ENCODE assay signal across 7 mouse cellular contexts in the genomic region with DNA sequence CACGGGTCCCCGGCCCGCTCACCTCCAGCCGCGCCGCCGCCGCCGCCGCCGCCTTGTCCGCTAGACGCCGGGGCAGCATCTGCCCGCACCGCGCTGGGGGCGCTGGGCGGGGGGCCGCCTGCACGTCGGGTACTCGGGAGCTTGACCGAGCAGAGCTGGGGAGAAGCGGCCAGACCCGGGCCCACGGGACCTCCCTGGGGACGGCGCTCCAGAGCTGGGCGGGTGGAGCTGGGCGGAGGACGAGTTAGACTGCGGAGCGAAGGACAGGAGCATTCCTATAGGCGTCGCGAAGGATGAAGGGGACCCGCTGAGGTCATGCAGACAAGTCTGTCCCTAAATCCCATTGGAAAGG. TPM values are rescaled to one million over a fixed set of nuclear protein-coding genes. Genes with fewer than 3 reads are reported as not detected.
A peak's percentile ranks its signal among the peaks of the same experiment; 100 is the strongest.
DNase-seq lines count a peak whose midpoint lies in the region; ATAC-seq and TF ChIP-seq lines count a peak whose summit lies in the region.

A gene (minus strand): TSS at position 215 of the 352 bp plus-strand sequence.

- H3K4me1 ChIP-seq in bone marrow macrophage, adult 2 months (ENCODE audit: control insufficient read depth, insufficient read depth, low read length), result no peaks in the 10 kb centered on the region
- peaks cover 4% of the 10 kb centered on the region; the same call in 1 of the 2 replicates for H3K4me1 ChIP-seq in forebrain, embryonic 12.5 days
- no peaks in the 10 kb centered on the region for H3K4me1 ChIP-seq in small intestine, adult 2 months (ENCODE audit: control insufficient read depth, insufficient read depth, insufficient read length, low read length)

- peaks cover 16% of the 10 kb centered on the region for H3K27me3 ChIP-seq in forebrain, embryonic 12.5 days
- peaks cover 18% of the 10 kb centered on the region for H3K27me3 ChIP-seq in small intestine, adult 2 months (ENCODE audit: control insufficient read depth, insufficient read depth, low read length)

- peak within 1 kb of the TSS; percentile 56 for H3K4me3 ChIP-seq in bone marrow macrophage, adult 2 months (ENCODE audit: insufficient read depth, low read length)
- peak within 1 kb of the TSS; percentile 78 for H3K4me3 ChIP-seq in forebrain, embryonic 12.5 days (replicated peaks)
- peak within 1 kb of the TSS; percentile 66 for H3K4me3 ChIP-seq in small intestine, adult 2 months (ENCODE audit: low read depth, low read length)

- ATAC-seq in forebrain, embryonic 12.5 days (ENCODE audit: low FRiP score), result peak; percentile 86

- intact Hi-C loops in heart, postnatal 10 days (cut with DNase I), result loop anchor here (5.0 kb wide), 2 partner anchors 153 to 288 kb away; no protein-coding TSS in a partner anchor

- no peak within 1 kb of the TSS for H3K27ac ChIP-seq in bone marrow macrophage, adult 2 months (ENCODE audit: insufficient read depth, low read depth, low read length)
- peak within 1 kb of the TSS; percentile 87 for H3K27ac ChIP-seq in forebrain, embryonic 12.5 days
- H3K27ac ChIP-seq in small intestine, adult 2 months (ENCODE audit: insufficient read depth, low read depth, low read length), result no peak within 1 kb of the TSS

- no peaks in the 10 kb centered on the region for H3K9me3 ChIP-seq in forebrain, embryonic 12.5 days

- peak within 1 kb of the TSS; percentile 73 for H3K4me2 ChIP-seq in forebrain, embryonic 12.5 days

- WGBS in forebrain, embryonic 12.5 days, result 1% methylated on average over 31 of the region's 38 CpGs
- 3% methylated on average over 38 of the region's 38 CpGs for WGBS in small intestine, adult 2 months

- H3K9ac ChIP-seq in forebrain, embryonic 12.5 days, result peak within 1 kb of the TSS; percentile 85

- DNase-seq in Muller cell, postnatal 12 days (ENCODE audit: inconsistent ontology term), result peak; percentile 45
- peak; percentile 51 to 56 for DNase-seq in heart, postnatal 10 days
- peak; percentile 51 to 67 for DNase-seq in layer of hippocampus, postnatal 10 days (ENCODE audit: low spot score in 2 of 2)
- DNase-seq in lung, postnatal 14 days, result peak; percentile 5

- H3K36me3 ChIP-seq in forebrain, embryonic 12.5 days (replicated peaks), result no peaks in the 10 kb centered on the region
- H3K36me3 ChIP-seq in small intestine, adult 2 months (ENCODE audit: control insufficient read depth, insufficient read depth, low read length), result no peaks in the 10 kb centered on the region

- TF ChIP-seq POLR2A in bone marrow macrophage, adult 2 months (IDR thresholded peaks at IDR 0.05; ENCODE audit: borderline replicate concordance, low read depth, low read length), result no peak
- no peak for TF ChIP-seq POLR2A in small intestine, adult 2 months (IDR thresholded peaks at IDR 0.05; ENCODE audit: low read depth, low read length)

- TF ChIP-seq CTCF in bone marrow macrophage, adult 2 months (IDR thresholded peaks at IDR 0.05; ENCODE audit: low read depth, low read length), result no peak
- TF ChIP-seq CTCF in small intestine, adult 2 months (IDR thresholded peaks at IDR 0.05; ENCODE audit: extremely low read depth, insufficient read length, insufficient replicate concordance, low read depth, low read length), result no peak

RNA-seq across cellular contexts. Expression of the gene that starts here (rescaled TPM):
- polyA plus RNA-seq in bone marrow macrophage, adult 2 months (2012; ENCODE audit: insufficient read depth, insufficient read length, missing spikeins), result 0.07 TPM in 1 of 2 replicates, not detected in the other
- 3.3 and 4.0 TPM in 2 replicates for polyA plus RNA-seq in forebrain, embryonic 12.5 days (2016; fragmentation: Nextera tagmentation; extraction: Ambion mirVana)
- 10 to 100 TPM; 12.2 to 19.4 TPM for total RNA-seq in heart, postnatal 10 days (2021)
- total RNA-seq in layer of hippocampus, postnatal 10 days (2021), result 10 to 100 TPM; 33.6 to 33.8 TPM
- 0.13 and 0.25 TPM in 2 replicates for polyA plus RNA-seq in small intestine, adult 2 months (2012; rRNA removed)

Comparison
In these comparisons a context has a peak if more than half of its experiments do, and no peak if none do; other contexts are left out.
1. DNase-seq: peak in every context shown above with its lines; median percentile 59 in layer of hippocampus, postnatal 10 days; 54 in heart, postnatal 10 days; 45 in Muller cell, postnatal 12 days; 5 in lung, postnatal 14 days.